Mouse (Mus musculus): ENCODE results near the gene Clcnkb.

Clcnkb gene

DNA sequence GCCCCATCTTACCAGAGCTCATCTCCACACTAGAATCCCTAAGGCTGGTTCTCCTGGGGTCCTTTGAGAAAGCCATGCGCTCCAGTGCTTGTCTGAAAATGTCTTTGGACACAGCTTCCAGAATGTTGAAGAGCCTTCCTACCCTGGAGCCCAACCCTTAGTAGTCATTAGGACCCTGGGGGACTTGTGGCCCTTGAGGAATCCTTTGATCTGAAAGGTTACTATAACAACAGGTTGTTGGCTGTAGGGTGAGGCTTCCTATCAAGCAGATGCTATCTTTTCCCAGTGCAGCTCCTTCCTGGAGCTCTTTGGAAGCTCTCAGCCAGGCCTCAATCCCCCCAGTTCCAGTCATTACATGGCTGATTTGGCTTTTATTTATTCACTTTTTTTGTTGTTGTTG, 20.2 kb upstream of the Clcnkb start, which contains the start of gene Srarp:
Srarp (minus strand) TSS at position 132 of the 400 bp plus-strand sequence.
- DNase-seq (ENCODE audit: low spot score in 2 of 2), result no peak

DNA sequence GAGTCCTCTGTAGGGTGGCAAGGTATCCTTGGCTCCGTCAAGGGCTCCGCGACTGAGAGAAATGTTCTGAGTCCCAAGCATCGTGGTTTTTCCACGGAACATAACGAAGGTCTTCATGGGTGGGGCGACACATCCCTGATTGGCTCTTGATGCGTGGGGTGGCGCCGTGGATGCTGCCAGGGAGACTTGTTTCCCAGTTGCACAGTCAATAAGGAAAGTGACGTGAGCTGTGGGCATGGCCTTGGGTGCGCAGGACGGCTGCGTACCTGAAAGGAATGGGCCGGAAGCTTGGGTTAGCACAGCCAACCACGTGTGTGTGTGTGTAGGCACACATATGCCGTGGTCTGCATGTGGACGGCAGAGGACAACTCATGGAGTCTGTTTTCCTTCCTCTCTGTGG, 17.4 kb upstream of the Clcnkb start:
- peak in 1 of 2 experiments; percentile 54 for DNase-seq (ENCODE audit: low spot score in 2 of 2)

DNA sequence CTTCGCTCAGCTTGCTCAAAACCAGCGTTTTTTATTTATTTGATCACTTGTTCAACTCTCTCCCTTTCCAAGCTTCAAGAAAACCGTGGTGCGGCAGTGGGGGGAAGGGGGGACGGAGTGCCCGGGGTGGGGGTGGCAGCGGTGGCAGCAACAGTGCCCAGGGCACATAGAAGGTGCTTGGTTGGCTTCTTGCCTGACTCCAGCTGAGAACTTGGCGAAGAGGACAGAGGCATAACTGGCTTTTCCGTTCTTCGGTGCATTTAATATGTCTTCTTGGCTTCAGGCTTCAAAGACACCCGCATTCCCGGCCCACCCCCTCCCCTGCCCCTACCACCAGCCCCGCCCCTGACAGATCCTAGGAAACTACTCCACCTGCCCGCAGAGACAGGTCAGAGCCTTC, 16.9 kb upstream of the Clcnkb start:
- no peak for DNase-seq (ENCODE audit: low spot score in 2 of 2)

DNA sequence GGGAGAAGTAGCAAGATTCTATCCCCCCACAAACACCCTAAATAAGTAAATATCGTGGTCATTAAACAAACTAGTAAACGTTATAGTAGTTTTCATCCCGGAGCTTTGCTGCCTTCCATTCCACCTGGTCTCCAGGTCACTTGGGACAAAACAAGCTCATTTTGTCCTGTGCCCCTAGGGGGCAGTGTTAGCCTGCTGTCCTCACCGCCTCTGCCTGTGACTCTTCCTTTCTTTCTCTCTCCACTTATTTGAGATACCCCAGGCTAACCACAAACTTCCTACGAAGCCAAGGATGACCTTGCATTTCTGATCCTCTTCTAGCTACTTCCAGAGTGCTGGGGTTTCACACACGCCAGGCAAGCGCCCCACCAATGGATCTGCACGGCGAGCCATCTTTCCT, 15.2 kb upstream of the Clcnkb start:
- DNase-seq (ENCODE audit: low spot score in 2 of 2), result peak; percentile 63 to 82

DNA sequence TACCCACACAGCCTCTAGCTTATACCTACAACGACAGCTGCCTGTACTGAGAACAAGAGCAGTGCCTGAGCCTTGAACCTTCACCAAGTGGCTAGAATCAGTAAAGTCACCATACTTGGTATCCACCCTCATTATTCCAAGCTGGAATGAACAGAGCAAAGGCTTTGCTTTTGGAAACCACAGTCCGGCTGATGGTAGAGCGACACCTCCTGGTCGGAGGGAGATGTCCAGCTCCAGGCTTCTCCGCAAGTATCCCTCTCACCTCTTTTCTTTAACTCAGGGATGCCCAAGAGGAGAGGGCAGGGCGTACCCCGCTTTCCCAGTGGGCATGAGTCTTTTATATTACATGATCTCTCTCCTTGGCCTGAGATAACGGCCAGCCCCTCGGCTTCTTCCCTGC, 14.0 kb upstream of the Clcnkb start:
- peak in 1 of 2 experiments; percentile 62 for DNase-seq (ENCODE audit: low spot score in 2 of 2)

DNA sequence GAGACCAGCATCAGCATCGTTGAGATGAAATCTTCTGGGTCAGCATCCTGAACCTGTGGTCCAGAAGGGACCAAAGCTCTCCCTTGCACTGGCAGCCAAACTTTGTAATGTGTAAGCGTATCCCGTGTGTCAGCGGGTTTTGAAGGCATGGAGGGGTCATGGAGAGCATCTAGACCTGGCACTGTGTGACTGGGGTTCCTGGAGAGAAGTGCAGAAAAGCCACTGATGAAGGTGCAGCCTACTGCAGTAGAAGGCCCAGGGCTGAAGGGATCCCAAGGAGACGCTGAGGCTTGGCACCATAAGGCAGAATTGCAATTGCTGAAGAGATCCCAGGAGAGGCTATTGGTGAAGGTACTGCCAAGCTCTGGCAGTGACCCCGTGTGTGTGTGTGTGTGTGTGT, 13.6 kb upstream of the Clcnkb start:
- peak in 1 of 2 experiments; percentile 51 for DNase-seq (ENCODE audit: low spot score in 2 of 2)

DNA sequence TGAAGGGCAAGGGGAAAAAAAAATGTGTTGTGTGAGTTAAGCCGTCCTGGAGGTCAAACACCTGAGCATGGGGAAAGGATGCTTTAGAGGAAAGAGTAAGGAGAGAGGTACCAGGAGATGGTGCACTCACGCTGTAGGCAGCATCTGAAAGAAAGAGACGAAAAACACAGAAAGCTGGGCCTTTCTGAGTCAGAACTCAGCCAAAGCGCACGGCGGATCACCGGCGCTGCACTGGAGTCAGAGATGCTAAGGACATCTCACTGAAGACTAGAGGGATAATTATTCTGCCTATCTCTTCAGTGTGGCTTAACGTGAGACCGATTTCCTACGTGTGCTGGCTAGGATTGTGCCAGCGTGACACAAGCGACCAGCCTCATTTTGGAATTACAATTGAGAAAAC, 12.1 kb upstream of the Clcnkb start:
- peak in 1 of 2 experiments; percentile 54 for DNase-seq (ENCODE audit: low spot score in 2 of 2)

DNA sequence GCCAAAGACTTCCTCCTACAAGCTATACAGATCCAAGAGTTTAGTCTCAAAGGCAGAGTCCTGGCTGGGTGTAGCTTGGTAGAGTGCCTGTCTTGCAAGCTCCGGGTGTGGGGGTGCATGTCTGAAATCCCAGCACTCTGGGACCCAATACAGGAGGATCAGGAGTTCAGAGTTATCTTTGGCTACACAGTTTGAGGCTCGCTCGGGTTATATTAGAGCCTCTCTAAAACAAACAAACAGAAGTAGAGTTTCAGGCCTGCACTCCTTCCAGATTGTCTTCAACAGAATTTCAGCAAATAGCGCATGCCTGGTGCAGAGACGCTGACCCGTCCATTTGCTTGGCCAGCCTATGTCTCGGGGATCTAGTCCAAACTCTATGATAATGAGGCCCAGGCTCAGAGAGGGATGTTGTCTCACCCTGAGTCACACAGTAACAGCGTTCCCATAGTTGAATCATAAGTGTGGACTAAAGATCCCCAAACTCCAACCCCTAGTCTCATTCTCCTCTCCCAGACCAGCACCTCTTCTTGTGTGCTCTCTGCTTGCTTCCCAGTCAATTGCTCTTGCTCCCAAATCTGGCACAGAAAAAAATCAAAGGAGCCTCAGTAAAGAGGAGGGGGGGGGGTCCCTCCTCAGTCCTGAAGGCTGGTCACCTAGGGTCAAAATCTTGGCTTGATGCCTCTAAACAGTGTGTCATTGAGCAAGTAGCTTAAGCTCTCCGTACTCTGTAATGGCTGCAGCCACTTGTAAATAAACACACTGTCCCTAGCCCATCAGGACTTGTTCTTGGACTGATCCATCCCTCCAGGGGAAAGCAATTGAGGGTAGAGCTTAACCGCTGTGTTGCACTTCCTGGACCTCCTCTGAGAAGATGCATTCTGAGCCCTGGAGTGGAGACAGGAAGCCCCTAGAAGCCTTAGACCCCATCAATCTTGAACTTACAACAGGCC, 11.3 kb upstream of the Clcnkb start:
- DNase-seq (ENCODE audit: low spot score in 2 of 2), result peak in 1 of 2 experiments; percentile 53

DNA sequence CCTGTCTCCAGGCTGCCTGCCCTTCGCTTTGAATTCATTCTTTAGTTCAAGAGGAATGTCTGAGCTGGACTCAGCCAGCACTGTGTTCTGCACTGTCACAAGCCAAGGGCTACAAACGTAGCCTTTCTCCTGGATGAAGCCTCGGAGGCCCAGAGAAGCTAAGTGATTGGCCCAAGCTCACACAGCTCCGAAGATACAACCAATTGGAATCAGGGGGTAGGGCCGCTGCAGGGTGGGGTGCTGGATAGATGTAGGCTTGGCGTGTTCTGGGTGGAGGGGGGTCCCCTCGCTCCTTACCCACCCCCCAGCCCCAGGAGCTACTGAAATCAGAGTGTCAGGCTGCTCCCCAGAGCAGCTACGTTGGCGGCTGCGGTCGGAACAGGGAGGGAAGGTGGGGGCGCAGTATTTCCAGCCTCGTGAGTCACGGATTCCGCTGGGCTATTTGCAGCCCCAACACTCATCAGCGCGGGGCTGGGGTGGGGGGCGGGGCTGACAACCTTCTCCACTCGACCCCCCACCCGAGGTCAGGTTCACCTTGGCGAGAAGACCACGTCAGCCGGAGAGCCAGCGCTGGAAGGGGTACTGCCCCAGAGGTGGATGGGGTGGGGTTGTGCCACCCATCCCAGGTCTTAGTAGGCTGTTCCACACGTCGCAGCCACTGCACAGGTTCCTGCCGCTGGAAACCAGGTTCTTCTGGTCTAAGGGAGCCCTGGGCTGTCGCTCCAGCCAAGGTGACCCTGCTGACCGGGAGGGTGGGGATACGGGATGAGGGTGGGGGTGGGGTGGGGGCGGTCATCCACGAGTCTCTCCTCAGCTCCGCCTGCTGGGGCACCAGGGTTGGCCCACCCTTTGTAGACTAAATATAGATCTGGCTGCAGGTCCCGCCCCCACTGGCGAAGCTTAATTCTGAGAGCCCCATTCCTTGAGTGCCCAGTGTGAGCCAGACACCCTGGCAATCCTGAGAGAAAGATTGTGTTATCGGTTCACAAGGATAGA, 10.0 kb upstream of the Clcnkb start:
- DNase-seq (ENCODE audit: low spot score in 2 of 2), result peak in 1 of 2 experiments; percentile 57

DNA sequence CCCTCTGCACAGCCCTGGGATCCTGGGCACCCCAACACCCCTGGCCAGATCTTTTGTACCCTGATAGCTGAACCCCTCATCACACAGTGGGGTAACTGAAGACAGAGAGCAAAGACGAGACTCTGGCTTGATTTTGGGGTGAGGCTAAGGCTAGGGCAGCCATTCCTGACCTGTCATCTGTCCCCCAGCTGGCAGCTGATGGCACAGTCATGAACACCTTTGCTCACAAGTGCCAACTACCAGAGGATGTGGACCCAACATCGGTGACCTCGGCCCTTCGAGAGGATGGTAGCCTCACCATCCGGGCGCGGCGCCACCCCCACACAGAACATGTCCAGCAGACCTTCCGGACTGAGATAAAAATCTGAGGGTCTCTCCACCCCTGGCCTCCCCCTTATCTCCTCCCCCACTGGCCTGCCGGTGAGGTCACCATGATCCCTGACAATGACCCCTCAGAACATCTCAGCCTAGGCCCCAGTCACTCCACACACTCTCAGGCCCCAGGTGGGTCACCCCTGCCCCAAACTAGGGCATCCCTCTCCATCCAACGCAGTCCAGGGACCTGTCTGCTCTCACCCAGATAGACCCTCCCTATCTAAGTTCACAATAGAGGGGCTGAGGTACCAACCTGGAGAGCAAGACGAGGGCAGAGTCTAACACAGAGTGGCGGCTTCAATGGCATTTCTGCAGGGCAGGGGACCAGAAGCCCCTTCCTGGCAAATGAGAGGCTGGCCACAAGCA, 8.0 kb upstream of the Clcnkb start:
- DNase-seq (ENCODE audit: low spot score in 2 of 2), result no peak

DNA sequence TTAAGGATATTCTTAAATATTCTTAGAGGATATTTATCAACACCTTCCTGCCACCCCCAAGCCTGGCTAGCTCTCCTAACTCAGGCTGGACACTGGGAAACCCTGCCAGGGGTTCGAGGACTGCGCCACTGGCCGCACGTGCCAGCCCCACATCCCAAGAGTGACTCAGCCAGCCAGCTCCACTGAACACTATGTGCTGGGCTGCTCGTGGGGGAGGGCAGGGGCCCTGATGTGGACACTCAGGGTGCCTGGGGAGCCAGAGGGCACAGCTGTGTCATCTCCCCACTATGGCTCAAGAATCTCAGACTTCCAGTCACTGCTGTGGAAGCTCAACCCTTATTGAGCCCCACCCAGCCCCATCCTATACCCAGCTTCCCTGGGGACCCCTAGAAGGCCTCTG, 7.5 kb upstream of the Clcnkb start:
- peak in 1 of 2 experiments; percentile 65 for DNase-seq (ENCODE audit: low spot score in 2 of 2)

DNA sequence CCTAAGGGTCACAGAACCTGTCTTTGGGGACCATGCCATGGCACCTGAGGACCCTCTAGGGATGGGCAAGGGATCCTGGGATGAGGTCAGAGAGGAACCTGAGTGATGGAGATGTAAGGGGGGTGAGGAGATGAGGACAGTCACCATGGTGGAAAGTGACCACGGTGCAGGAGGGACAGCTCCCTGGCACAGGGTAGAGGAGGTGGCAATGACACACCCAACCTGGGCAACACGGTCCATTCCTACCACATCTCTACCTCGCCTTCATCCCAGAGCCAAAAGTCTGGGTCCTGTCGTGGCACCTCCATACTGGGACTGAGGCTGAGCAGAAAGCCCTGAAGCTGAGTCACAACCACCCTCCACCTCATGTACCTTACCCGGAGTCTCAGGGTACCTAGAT, 7.0 kb upstream of the Clcnkb start:
- DNase-seq (ENCODE audit: low spot score in 2 of 2), result peak in 1 of 2 experiments; percentile 55

DNA sequence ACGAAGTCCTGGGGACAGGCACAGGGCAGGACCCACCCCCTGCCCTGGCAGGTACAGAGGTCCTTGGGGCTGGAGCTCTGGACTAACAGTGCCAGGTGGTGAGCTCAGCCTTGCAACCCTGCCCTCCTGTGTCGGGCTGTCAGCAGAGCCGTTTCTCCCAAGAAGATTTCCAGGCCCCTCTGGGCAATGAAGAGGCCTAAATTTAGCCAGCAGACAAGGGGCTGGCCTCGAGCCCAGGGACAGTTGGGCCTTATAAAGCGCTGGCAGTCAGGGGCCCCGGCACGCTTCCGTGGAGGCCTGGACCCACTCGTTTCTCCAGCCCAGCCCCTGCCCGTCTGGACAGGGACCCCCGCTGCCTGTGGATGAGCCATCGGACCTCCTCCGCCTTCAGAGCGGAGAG, 5.6 kb upstream of the Clcnkb start:
- no peak for DNase-seq (ENCODE audit: low spot score in 2 of 2)

DNA sequence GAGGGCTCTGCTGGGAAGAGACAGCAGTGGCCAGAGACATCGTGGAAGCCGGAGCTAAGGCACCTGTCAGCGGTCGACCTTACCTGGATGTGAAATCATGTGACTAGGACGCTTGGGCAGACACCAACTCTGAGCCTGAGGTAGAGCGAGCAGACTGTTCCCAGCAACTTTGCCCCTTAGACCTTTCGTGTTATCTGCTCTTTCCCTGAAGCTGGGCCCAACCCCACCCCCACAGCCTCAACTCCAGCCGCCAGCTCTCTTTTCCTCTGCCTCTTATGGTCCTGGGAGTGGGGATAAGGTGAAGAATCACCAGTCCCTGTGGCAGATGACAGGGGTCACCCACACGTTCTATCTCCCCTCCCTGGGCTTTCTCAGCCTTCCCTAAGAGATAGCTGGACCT, 5.1 kb upstream of the Clcnkb start:
- DNase-seq (ENCODE audit: low spot score in 2 of 2), result peak in 1 of 2 experiments; percentile 57

DNA sequence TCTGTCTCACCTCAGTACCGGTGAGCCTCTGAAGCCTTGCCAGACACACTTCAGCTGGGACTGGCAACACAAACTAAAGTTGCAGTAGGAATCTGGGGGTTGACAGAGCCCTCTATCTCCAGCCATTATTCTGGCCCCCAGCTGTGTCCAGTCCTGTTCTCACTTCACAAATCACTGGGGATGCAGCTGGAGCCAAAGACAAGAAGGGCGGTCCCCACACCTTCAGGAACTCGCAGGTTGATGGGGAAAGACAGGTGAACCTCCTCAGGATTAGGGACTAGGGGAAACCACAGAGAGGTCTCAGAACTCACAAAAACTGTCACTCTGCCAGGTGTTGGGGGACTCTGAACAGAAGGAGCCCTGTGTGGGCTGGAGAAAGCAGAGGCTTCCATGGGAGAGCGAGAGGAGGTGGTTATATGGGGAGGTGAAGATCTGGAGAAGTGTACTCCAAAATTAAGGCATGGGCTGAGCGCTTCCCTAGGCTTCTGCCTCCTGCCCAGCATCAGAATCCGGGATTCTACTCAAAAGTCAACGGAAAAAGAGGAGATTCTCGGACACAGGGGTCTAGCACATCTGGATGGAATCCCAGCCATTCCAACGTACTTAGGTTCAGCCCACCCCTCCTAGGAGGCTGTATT, 4.5 kb upstream of the Clcnkb start, which contains the start of gene Hspb7:
Hspb7 (plus strand) TSS at position 588 of the 638 bp plus-strand sequence.
- DNase-seq (ENCODE audit: low spot score in 2 of 2), result peak in 1 of 2 experiments; percentile 60

DNA sequence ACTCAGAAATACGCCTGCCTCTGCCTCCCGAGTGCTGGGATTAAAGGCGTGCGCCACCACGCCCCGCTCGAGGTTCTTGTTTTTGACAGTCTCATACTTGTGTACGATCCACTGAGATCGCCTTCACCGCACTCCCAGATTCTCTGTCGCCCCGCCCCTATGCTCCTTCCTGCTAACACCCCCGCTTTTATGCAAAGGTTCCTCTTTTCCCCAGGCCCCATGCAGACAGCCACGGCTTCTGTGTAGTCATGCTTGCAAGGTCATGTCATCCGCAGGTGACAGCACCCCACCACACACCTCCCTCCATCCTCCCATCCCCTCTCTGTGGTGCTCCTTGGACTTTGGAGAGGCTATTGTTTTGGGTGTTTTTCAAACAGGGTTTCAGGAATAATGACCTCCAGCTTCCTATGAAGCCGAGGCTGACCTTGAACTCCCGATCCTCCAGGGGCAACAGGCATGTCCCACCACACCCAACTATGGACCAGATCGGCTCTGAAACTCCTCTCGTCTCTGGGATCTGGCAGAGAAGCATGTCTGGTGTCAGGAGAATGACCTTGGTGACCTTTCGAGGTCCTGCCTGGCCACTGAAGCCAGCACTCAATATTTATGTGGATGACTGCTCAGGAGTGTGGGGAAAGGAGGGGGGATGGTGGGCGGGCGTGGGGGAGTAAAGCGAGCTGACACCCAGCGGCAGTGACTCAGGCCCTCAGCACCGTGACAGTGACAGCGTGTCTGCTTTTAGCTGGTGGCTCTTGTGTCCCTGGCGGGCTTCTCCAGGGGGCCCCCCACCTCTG, 3.8 kb upstream of the Clcnkb start:
- peak; percentile 48 to 62 for DNase-seq (ENCODE audit: low spot score in 2 of 2)

DNA sequence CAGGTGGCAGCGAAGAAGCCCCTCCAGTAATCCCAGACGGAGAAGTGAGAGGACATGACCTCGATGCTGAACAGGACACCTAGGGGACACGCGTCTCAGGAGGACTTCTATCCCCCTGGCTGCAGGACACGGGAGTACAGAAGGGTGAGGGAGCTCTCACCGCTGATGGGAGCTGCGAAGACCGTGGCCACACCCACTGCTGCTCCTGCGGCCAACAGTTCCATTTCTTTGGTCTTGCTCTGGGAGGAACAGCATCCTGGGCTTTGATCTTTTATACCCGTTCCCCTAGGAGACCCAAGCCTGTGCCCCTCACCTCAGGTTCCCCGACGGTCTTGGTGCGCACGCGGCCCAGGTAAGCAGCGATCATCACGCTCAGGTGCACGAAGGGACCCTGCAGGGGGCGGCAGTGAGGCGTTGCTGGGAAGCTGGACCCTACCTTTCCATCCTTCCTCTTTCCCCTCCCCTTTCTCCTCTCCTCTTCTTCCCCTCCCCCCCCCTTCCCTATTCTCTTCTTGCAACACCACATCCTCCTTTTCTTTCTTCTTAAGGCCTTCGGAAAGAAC, 4.3 kb downstream of the Clcnkb start:
- no peak for DNase-seq (ENCODE audit: low spot score in 2 of 2)

DNA sequence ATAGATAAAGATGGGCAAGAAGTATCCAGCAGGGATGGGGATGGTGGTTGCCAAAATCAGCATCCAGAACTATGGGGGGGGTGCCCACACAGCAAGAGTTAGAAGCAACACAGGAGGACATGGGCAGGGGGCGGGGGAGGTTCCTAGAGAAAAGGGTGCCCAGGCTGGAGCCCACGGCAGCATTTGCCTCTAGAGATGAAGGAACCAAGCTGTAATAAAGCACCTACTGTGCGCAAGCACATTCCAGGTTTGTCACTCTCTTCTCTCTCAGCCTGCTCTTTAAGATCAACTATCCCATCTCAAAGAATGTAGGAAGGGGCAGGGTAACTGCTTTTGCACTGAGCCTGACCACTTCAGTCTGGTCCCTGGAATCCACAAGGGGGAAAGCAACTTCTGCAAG, 7.2 kb downstream of the Clcnkb start:
- DNase-seq (ENCODE audit: low spot score in 2 of 2), result no peak

DNA sequence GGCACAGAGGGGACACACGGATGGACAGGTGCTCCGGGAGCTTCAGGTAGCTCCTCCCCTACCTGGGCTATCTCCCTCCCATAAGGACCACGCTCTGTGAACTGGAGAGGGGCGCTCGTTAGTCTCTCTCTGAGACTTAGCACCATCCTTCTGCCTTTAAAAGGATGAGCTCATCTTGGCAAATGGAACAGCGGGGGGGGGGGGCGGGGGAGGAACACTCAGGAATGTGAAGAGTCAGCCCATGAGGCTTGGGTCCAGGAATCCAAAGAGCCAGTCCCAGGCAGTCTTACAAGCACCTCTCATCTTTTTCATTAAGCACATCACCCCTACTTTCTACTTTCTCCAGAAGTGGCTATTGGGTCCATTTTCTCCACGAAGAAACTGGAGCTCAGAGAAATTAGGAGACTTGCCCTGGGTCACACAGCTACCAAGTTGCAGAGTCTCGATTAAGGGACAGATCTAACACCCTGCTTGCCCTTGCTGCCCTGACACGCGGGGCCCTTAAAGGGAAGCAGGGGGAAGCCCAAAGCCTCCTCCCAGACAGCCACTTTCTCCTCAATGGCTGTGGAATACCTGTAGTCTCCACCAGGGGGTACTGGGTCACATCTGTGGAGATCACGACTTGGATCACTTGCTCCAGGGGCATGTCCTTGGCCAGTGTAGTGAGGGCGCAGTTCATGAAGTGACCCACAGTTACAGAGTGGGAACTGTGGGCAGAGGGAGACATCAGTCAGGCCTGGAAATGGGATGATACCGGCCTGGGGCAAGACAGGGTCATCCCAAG, 9.1 kb downstream of the Clcnkb start:
- DNase-seq (ENCODE audit: low spot score in 2 of 2), result peak in 1 of 2 experiments; percentile 52
